Mouse (Mus musculus) spleen, adult 2 months (tissue): ENCODE measurements around the gene Hspb1.

ENCODE experiments used
- CTCF ChIP-seq: fragments of 200-500 bp; IDR thresholded peaks from 2 replicates; pipeline ENCODE4 v1.5.1; 2011; ENCODE audit warnings: mild to moderate bottlenecking, inconsistent platforms; ENCODE audit not compliant: insufficient read depth, insufficient read length, insufficient replicate concordance; ENCODE audit errors: extremely low read depth
- POLR2A ChIP-seq: fragments of 200-500 bp; IDR thresholded peaks from 2 replicates; pipeline ENCODE4 v1.6.1; 2011; ENCODE audit warnings: low read depth, low read length, inconsistent platforms

- TF ChIP-seq POLR2A (no peak), CTCF (no peak)
These were observed 21.9 kb downstream of the Hspb1 start for GRCm38 (mm10) chr5:135909646-135910045.
